Mouse (Mus musculus): ENCODE measurements around the gene Chd3.

Chd3 gene

DNA sequence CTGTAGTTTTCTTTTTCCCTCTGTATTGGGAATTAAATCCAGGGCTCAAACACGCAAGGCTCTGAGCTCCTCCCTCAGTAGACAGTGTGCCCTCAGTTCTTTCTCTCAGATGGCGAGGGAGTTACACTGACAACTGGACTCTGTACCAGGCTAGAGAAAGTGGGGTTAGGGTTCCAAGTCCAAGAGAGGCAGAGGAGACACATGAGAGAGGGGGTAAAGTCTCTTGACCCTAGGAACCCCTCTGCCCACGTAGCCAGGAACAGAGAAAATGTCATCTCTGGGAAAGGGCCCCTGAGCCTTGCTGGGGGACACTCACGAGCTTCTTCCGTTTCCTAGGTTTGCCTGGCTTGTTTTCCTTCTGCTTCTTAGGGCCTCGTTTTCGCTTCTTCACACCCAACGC lies 4.8 kb downstream of the Chd3 start:
- no peak for DNase-seq

DNA sequence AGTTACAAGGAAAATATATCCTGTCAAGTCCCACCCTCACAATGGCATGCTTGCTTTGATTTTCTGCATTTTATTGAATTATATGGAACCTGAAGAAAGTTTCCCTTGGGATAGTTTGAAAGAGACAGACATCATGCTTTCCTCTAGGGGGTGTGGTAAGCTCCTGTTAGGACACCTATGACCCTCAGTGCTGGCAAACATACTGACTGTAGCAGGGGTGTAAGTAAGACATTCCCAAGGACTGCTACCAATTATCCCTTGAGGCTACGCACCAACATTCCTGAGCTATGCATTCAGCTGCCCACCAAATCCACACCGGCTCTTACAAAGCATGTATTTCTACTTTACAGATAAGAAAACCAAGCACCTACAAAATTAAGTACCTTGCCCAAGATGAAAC lies 6.7 kb downstream of the Chd3 start:
- no peak for DNase-seq

DNA sequence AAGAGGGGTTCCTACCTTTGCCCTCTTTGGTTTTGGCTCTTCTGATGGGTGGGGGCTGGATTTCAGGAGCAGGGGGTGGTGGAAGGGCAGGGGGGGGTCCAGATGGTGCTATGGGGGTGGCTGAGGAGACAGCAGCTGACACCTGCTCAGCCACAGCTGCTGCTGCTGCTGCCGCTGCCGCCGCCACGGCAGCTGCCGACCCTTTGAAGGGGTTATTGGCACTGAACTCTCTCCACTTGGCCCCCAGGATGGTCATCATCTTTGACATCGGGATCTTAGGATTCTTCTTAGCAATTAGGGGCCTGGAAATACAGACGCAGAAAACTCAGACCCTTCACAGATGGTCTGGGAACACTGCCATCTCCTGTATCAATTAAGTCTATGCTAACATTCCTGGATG lies 7.2 kb downstream of the Chd3 start:
- DNase-seq = no peak

DNA sequence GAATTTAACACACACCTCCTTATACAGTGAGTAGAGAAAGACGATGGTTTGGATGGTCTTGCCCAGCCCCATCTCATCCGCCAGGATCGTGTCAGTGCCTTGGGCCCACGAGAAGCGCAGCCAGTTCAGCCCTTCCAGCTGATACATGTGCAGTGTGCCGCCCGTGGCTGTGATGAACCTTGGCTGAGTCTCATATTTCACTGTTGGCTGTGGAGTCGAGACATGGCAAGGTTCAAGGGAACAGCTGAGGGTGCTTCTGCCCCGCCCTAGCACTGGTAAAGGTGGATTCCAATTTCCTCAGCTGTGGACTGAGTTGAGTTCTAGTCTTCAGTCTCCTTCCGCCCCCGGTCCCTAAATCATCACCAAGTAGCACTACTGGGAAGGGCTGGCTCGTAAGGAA lies 11.5 kb downstream of the Chd3 start:
- DNase-seq = no peak

DNA sequence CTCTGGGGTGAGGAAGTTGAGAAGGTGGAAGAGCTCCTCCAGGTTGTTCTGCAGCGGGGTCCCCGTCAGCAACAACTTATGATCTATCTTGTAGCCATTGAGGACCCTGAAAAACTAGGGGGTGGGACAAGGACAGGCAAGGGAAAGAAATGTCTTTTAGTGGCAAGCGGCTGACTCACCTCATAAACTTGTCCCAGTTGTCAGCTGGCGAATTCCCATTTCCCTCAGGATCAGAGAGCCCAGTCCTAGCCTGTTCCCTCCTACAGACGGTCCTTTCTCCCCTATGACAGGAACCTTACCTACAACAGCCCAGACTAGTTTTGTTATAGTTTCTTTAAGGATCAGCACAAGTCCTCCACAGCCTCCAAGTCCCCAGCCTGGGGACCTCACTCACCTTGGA lies 12.7 kb downstream of the Chd3 start:
- DNase-seq = no peak

DNA sequence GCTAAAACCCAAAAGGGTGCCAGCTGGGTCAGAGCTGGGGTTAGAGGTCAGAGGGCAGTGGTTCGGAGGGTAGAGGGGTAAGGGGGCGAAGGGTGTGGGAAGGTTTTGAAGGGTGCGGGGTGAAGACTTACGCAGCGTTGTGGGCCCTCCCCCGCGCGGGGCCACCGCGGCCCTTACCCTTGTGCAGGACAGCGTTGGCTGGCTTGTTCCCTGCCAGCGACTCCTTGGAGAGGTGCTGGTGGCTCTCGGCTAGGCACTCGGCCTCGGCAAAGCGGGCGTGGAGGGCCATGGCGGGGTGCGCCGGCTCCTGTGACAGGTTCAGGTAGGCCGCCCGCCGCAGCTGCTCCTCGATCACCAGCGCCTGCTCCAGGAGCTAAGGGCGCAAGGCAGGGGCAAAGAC lies 22.8 kb downstream of the Chd3 start:
- DNase-seq = no peak

DNA sequence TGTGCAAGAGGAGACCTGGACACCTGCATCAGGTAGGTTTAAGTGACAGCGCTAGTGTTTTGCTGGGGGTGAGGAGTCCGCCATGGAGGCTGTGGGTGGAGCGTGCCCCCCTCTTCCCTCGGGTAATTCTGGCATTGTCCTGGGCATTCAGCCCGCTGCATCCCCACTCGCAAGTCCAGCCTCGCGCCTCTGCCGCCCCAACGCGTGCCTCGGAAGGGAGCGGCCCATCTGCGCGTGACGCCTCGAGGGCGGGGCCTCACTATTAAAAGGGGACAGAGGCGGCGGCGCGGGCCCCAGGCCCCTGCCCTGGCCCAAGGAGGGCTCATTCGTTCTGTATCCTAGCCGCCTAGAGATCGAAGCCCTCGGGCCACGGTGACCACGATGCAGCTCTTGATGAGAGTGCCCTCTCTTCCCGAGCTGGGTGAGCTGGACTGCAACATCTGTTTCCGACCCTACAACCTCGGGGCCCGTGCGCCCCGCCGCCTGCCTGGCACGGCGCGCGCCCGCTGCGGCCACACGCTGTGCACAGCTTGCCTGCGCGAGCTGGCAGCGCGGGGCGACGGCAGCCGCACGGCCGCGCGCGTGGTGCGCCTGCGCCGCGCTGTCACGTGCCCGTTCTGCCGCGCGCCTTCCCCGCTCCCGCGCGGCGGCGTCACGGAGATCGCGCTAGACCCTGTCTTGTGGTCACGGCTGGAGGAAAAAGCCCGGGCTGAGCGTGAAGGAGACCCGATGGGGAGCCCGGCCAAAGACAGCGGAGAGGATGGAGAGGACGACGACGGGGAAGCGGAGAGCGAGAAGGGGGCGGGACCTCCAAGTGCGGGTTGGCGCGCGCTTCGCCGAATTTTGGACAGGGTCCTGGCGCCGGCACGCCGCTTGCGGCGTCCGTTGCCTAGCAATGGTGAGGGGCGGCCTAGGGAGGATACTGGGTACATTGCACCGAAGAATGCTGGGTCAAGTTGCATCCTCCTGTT lies 28.8 kb downstream of the Chd3 start, which contains the start of gene Rnf227:
TSS of gene Rnf227 (plus strand) at position 301 of the 971 bp plus-strand sequence.
- peak; percentile 77 for DNase-seq

DNA sequence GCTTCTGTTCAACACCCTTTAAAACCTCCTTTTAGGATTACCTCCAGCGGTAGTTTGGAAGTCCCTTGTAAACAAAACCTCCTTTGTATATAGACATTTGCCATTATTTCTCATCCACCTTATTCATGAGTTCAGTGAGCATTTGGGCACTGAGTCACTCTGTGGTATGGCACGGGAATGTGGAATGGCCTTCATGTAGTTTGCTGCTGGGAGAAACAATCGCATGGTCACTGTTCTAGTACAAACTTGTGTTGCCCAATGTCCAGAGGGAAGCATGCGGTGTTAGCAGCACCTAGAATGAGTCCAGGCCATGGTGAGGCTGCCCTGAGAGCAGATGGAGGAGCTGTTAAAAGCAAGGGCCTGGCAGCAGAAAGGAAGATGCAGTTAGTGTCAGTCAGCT lies 34.4 kb downstream of the Chd3 start:
- no peak for DNase-seq

DNA sequence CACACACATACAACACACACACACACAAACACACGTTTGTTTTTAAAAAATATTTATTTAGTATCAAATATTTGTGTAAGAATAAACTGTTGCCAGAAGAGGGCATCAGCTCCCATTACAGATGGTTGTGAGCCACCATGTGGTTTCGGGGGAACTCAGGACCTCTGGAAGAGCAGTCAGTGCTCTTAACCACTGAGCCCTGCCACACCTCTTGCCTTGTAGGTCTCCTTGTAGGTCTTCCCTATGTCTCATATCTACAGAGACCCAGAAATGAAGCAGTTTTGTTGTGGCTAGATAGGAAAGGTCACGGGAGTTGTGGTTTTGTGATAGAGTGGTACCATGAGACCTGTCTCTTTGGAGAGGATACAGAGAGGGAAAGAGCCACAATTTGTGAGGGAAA lies 35.3 kb downstream of the Chd3 start:
- DNase-seq = no peak

DNA sequence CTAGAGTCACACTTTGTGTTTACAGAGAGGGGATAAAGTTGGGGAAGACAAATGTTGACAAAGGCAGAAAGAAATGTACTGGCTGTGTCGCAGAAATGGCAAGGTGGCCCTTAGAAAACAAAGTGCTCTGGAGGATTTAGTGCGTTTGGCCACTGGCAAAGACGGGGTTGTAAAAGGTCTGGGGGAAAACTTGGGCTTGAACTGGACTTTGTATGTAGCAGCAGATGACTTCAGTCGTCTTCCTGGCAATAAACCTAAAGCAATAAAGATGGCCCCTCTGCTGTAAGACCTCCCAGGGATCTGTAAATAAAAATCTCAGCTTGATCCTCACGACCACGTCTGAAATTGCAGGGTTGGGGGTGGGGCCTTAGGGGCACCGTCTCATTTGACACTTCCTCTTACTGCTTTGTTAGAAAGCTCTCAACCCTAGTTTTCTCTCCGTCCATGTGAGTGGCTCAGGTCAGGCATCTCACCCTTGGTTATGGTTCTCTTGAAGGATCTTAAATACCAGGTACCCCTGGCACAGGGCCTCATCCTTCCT lies 36.4 kb downstream of the Chd3 start:
- no peak for DNase-seq

DNA sequence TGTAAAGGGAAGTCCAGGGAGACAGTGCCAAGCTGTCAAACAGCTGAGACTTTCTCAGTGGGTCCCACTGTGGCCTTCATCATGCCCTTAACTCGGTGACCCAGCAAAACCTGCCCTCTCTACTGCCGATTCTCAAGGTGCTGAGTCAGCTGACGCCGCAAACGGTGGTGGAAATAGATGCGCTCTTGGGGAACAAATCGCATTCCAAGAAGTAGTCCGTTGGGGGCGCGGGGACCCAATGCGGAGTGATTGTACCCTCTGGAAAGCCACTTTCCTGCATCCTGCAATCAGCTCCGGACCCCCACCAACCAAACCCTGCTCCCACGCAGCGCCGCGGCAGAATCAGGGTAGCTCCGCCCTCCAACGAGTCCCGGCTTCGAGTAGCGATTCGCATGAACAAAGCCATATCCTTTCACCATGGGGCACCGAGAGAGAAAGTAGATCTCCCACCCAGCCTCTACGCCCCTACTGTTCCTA lies 37.2 kb downstream of the Chd3 start:
- peak; percentile 80 for DNase-seq

DNA sequence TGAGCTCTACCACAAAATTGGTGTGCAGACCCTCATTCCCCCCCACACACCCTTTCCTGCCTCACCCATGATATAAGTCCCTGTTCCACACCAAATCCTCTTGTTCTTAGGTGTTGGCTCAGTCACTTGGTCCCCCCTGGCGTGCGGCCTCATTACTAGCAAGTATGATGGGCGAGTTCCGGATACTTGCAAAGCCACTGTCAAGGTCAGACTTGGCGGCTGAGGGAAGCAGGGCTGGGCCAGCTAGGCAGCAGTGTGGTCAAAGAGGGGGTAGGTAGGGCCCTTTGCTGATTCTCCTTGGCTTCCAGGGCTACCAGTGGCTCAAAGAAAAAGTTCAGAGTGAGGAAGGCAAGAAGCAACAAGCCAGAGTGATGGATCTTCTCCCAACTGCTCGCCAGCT lies 38.1 kb downstream of the Chd3 start:
- no peak for DNase-seq

DNA sequence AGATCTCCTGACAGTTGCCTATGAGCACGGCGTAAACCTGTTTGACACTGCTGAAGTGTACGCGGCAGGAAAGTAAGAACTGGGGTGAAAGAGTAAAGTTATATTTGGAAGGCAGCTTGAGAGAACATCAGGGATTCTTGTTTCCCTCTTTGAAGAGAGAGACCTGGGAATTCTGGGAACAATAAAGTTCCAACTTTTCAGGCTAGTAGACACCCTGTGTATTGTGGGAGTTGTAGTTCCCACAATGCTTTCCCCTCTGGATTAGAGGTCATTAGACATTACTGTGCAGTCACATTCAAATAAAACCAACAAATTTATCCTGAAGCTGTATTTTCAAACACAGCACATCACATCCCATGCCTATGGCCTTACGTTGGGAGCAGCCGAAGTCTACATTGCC lies 40.7 kb downstream of the Chd3 start:
- no peak for DNase-seq

DNA sequence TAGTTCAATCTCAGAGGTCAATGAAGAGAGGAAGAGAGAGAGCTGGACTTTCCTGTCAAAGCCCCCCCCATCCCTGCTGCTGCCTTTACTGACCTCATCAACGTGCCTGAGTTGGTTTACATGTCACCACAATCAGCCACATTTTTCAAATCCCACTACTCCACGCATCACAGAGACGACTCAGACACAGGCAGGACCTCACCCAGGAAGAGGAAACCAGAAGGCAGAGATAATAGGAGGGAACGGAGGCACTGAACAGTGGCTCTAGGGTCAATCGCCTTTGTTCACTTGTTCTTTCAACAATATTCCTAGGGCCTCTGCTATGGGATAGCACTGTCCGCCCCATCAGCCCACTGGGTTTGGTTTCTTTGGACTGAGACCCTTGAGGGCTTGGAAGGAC lies 41.6 kb downstream of the Chd3 start:
- DNase-seq = no peak

DNA sequence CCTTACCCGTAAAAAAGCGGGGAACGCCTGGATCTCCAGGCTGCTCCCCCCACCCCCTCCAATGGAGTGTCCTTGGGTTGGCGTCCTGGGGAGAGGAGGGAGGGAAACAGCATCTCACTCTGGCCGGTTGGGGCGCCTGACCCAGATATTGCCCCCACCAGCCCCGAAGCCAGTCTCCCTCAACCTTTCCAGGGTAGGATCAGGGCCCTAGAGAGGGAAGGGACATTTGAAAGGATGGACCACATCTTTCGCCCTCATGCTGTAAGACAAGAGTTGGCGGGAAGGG lies 42.1 kb downstream of the Chd3 start:
- no peak for DNase-seq

DNA sequence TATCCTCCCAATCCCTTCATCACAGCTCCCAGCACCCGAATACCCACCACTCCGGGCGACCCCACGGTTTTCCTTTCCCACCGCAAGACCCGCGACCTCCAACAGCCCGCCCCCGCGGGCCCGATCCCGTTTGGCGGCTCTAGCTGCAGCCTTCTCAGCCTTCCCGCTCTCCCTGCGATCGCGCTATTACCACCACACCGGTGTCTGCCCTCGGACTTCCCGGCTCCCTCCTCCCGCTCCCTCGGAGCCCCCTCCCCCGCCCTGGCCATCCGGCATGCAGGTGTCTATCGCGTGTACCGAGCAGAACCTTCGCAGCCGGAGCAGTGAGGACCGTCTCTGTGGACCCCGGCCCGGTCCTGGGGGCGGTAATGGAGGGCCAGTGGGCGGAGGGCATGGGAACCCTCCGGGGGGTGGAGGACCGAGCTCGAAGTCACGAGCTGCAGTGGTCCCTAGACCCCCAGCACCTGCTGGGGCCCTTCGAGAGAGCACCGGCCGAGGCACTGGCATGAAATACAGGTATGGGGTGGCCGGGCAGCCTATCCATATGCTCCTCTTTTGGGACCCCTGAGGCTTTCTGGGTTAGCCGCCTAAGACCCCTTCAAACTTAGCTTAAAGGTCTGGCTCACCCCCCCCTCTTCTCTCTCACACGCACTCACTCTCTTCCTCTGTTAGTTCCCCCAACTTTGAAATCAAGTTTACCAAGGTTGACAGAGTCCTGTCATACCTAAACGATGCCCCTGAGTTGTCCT lies 42.6 kb downstream of the Chd3 start:
- peak; percentile 66 for DNase-seq

DNA sequence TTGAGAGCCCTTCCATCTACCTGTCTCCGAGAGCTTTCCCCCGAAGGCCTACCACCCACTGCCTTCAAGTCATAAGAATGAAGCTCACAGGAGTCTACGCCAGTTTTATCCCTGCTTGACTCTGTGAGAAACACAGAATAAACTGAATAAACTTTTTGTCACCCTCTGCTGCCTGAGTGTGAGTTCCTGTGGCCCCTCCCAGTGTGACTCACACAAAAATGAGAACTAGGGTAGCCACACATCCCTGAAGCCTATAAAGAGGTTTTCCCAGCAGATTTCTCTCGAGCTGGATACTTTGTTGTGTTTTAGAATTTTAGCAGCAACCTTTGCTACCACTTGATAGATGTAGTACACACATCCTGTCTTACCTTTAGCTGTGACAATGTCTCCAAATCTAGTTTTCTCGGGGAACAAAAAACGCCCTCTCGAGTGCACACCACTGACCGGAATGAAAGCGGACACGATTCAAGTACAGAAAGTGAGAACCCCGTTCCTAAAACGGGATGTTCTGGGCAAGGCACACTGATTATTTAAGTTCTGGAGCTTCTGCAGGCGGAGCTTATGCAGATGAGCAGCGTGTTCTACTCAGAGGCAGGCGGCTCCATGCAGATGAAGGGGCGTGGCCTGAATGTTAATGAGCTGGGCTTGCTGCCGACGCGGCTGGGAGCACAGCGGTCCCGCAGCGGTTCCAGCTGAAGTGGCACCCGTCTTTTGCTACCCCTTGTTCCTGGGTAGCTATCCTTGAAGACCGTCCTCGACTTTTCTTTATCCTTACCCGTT lies 43.4 kb downstream of the Chd3 start, which contains the start of gene Kcnab3:
TSS of gene Kcnab3 (plus strand) at position 631 of the 780 bp plus-strand sequence.
- DNase-seq = peak; percentile 82

DNA sequence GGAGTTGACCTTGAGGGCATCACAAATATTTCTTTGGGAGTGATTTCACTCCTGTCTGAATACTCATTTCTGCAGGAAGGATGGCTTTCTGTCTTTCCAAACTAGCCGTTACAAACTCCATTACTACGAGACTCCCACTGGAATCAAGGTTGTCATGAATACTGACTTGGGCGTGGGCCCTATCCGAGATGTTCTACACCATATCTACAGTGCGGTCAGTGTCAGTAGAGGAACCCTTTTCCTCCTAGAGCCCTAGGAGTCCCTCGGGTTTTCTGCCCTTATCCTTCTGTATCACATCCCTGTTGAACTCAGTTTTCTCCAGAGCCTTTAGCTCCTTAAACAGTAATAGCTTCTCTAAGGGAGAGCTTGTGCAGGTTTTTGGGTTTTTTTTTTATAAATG lies 44.5 kb downstream of the Chd3 start:
- no peak for DNase-seq

DNA sequence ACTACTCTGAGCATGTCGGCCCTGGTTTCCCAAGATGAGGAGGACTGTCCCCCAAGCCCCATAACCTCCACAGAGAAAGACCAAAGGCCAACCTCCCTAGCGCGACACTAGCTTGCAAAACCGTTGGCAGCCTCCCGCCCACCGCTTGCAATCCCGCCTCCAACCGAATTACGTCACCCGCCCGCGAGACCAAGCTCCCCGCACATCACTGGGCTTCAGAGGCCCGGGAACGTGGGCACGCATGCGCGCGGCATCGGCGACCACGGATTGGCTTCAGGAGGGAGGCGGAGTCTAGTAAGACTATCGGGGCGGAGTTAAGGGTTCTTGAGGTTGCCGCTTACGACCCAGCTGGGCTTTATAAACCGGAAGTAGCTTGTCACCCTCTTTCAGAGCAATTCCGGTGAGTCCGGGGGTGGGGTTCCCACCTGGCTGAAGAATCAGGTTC lies 45.5 kb downstream of the Chd3 start, which contains the start of the genes Cntrob and Trappc1:
TSS of gene Cntrob (minus strand) at position 109 of the 445 bp plus-strand sequence.
TSS of gene Trappc1 (plus strand) at position 314 of the 445 bp plus-strand sequence.
- DNase-seq = peak; percentile 100

DNA sequence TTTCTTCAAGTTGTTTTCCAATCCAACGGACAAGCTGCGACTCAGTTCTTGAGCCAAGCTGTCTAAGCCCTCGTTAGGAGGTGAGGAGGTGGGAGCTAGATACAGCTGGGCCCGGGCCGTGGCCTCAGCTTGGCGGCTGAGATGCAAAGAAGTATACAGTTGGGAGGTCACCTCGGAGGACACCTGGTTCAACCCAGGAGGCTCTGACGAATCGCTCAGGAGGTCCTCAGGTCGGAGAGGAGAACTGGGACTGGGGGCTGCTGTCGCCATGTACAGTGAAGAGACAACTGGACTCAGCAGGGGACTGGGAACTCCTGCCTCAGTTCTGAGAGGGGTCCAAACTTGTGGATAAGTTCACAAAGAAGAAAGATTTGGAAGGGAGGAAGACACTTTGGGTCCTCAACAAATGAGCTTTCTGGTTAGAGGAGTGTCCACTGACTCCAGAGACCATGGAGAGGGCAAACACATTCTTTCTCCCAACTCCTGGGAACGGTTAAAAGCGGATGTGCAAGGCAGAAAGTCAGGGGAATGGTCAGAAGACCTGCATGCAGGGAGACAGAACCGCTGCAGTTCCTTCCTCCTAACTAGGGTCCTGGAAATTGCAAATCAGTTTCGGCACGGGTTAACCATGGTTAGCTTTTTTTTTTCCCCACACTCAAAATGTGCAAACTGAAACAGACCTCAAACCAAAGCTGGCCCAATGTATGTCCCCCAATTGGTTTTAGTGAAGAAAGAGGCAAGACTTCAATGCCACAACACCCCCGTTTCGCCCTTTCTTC lies 46.3 kb downstream of the Chd3 start:
- DNase-seq = no peak

DNA sequence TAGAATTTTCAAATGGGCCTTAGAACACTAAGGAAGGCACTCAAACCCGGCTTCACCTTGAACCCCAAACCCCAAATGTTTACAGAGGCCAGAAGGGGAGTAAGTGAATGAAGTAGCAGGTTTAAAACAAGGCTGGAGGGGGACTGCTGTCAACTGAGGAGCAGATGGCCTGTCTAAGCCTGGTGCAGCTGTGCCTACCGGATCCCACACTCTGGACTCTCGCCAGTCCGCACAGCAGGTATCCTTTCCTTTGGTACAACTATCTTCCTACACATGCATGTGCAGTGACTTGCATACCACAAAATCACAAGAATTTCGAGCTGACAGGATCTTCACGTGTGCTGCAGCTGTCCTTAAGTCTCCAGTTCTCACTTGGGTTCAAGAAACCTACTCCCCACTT lies 47.2 kb downstream of the Chd3 start:
- DNase-seq = no peak

DNA sequence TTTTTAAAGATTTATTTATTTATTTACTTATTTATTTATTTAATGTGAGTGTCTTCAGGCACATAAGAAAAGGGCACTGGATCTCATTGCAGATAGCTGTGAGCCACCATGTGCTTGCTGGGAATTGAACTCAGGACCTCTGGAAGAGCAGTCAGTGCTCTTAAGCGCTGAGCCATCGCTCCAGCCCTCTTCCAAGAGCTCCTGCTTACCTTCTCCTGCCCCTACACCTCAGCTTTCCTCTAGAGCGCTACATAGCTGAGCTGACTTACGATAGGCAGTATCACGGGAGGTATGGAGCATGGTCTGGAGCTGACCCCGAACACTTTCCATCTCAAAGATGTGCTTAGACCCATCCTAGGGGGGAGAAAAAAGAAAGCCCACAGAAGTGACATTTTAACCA lies 47.6 kb downstream of the Chd3 start:
- DNase-seq = no peak

Data from cerebellum, adult 11-12 months (tissue).